Mouse (Mus musculus): ENCODE measurements around the gene Sdhaf4. TPM values are rescaled to one million over a fixed set of nuclear protein-coding genes. Genes with fewer than 3 reads are reported as not detected.
A peak's percentile ranks its signal among the peaks of the same experiment; 100 is the strongest.
"Not testable (repeated sequence)": the region's sequence is repeated elsewhere in the genome, so short reads cannot be mapped to it uniquely, and the experiment has no call there.

The Sdhaf4 gene
- 10 to 100 TPM; 62.3 to 75.4 TPM for total RNA-seq (2021)
- long read RNA-seq, experiment 1, transcript Sdhaf4-201 (3 exons, 683 nt), result major isoform, 89 of 166 reads
- long read RNA-seq, experiment 1, partial matches to known transcripts, result 0 of 166 reads
- long read RNA-seq, experiment 1, other reads (novel, unspliced or antisense), result 77 of 166 reads
- long read RNA-seq, experiment 2, transcript Sdhaf4-201 (3 exons, 683 nt), result major isoform, 95 of 136 reads
- long read RNA-seq, experiment 2, partial matches to known transcripts, result 0 of 136 reads
- long read RNA-seq, experiment 2, other reads (novel, unspliced or antisense), result 41 of 136 reads

GRCm38 (mm10) chr1:24005070-24005804 lies at the start of gene Sdhaf4:
TSS of gene Sdhaf4 (minus strand) at chr1:24005656.
- DNase-seq, result peak; percentile 95

- DNase-seq, result no peak
Measured at GRCm38 (mm10) chr1:24046730-24047510, 41.5 kb upstream of the Sdhaf4 start.

- no peak for DNase-seq
Measured at GRCm38 (mm10) chr1:24045627-24046026, 40.2 kb upstream of the Sdhaf4 start.

GRCm38 (mm10) chr1:24043007-24043406 lies 37.6 kb upstream of the Sdhaf4 start:
- no peak for DNase-seq

- no peak for DNase-seq
Measured at GRCm38 (mm10) chr1:24033759-24034423, 28.4 kb upstream of the Sdhaf4 start.

- DNase-seq, result peak; percentile 17
Measured at GRCm38 (mm10) chr1:24010821-24011220, 5.4 kb upstream of the Sdhaf4 start.

- DNase-seq, result peak; percentile 58
Measured at GRCm38 (mm10) chr1:24010016-24010415, 4.6 kb upstream of the Sdhaf4 start.

GRCm38 (mm10) chr1:24007621-24008020 lies 2.2 kb upstream of the Sdhaf4 start:
- no peak for DNase-seq

GRCm38 (mm10) chr1:23999318-23999717 lies 6.1 kb downstream of the Sdhaf4 start:
- no peak for DNase-seq

GRCm38 (mm10) chr1:23998866-23999265 lies 6.6 kb downstream of the Sdhaf4 start:
- no peak for DNase-seq

- no peak for DNase-seq
Measured at GRCm38 (mm10) chr1:23998120-23998810, 7.2 kb downstream of the Sdhaf4 start.

- DNase-seq, result no peak
Measured at GRCm38 (mm10) chr1:23997493-23997892, 8.0 kb downstream of the Sdhaf4 start.

GRCm38 (mm10) chr1:23995420-23995819 lies 10.0 kb downstream of the Sdhaf4 start:
- no peak for DNase-seq

- no peak for DNase-seq
Measured at GRCm38 (mm10) chr1:23983118-23983517, 22.3 kb downstream of the Sdhaf4 start.

- DNase-seq, result no peak
Measured at GRCm38 (mm10) chr1:23978281-23978680, 27.2 kb downstream of the Sdhaf4 start.

GRCm38 (mm10) chr1:23971159-23971558 lies 34.3 kb downstream of the Sdhaf4 start:
- DNase-seq, result not testable (repeated sequence)

- no peak for DNase-seq
Measured at GRCm38 (mm10) chr1:23968027-23968725, 37.3 kb downstream of the Sdhaf4 start.

GRCm38 (mm10) chr1:23966226-23966625 lies 39.2 kb downstream of the Sdhaf4 start:
- no peak for DNase-seq

GRCm38 (mm10) chr1:23959415-23959732 lies 46.1 kb downstream of the Sdhaf4 start:
- no peak for DNase-seq

- DNase-seq, result peak; percentile 5
Measured at GRCm38 (mm10) chr1:23958668-23959414, 46.6 kb downstream of the Sdhaf4 start.

Data from adrenal gland, postnatal 10 days (tissue).